Comparison of ENCODE assay signal across 26 mouse cellular contexts in genomic region chr17:73797706-73798105, GRCm38 (mm10).
"Had no signal": no experiment of that assay in that cellular context is flagged by ENCODE, and none has a peak within 500 bp of the region (broad histone marks: within the 10 kb centered on the region; RNA-seq: fewer than 3 reads in every experiment).

No protein-coding gene starts in this region.

- H3K36me3 ChIP-seq: embryonic facial prominence, embryonic 10.5 days; embryonic facial prominence, embryonic 12.5 days; embryonic facial prominence, embryonic 13.5 days; embryonic facial prominence, embryonic 15.5 days; forebrain, embryonic 10.5 days; forebrain, embryonic 12.5 days; forebrain, embryonic 15.5 days had no signal

- H3K4me1 ChIP-seq: embryonic facial prominence, embryonic 10.5 days; embryonic facial prominence, embryonic 12.5 days; embryonic facial prominence, embryonic 13.5 days; embryonic facial prominence, embryonic 15.5 days; forebrain, embryonic 10.5 days; forebrain, embryonic 12.5 days; forebrain, embryonic 13.5 days; forebrain, embryonic 15.5 days had no signal

- H3K9me3 ChIP-seq: embryonic facial prominence, embryonic 10.5 days; embryonic facial prominence, embryonic 12.5 days; embryonic facial prominence, embryonic 13.5 days; embryonic facial prominence, embryonic 15.5 days; forebrain, embryonic 10.5 days; forebrain, embryonic 12.5 days; forebrain, embryonic 13.5 days; forebrain, embryonic 15.5 days had no signal

- DNase-seq: cerebellum, adult 2 months; cerebellum, adult 8-10 months; cerebellum, adult 9-10 months; cerebellum, adult 9-11 months; cerebellum, postnatal 10 days; cerebellum, postnatal 14 days; cerebellum, postnatal 25 days; cerebellum, postnatal 36 days; embryo, embryonic 11 days; forebrain, postnatal 0 days; gastrocnemius, adult 2 months; gastrocnemius, postnatal 10 days; gastrocnemius, postnatal 14 days; gastrocnemius, postnatal 25 days; gastrocnemius, postnatal 36 days; heart, adult 18-20 months; heart, adult 2 months had no signal

- H3K4me3 ChIP-seq: embryonic facial prominence, embryonic 10.5 days; embryonic facial prominence, embryonic 12.5 days; embryonic facial prominence, embryonic 13.5 days; embryonic facial prominence, embryonic 15.5 days; erythroblast, embryonic 14.5 days; forebrain, embryonic 10.5 days; forebrain, embryonic 12.5 days; forebrain, embryonic 13.5 days; forebrain, embryonic 15.5 days; gastrocnemius, adult 2 months; heart, adult 2 months had no signal

- H3K27ac ChIP-seq: embryonic facial prominence, embryonic 10.5 days; embryonic facial prominence, embryonic 12.5 days; embryonic facial prominence, embryonic 13.5 days; embryonic facial prominence, embryonic 15.5 days; forebrain, embryonic 10.5 days; forebrain, embryonic 12.5 days; forebrain, embryonic 13.5 days; forebrain, embryonic 15.5 days; gastrocnemius, adult 2 months; heart, adult 2 months had no signal

- H3K27me3 ChIP-seq: embryonic facial prominence, embryonic 12.5 days; embryonic facial prominence, embryonic 13.5 days; embryonic facial prominence, embryonic 15.5 days; forebrain, embryonic 12.5 days; forebrain, embryonic 13.5 days; forebrain, embryonic 15.5 days had no signal
